Mouse (Mus musculus) neural tube, embryonic 13.5 days (tissue): ENCODE data around the gene Trappc12. TPM values are rescaled to one million over a fixed set of nuclear protein-coding genes. Genes with fewer than 3 reads are reported as not detected.

Experiments used
- ATAC-seq: fragments of 200-750 bp; cut with Nextera tagmentation; 2 replicates; pipeline ENCODE4 v1.8.0; 2017; ENCODE audit warnings: low read depth, mild to moderate bottlenecking, moderate TSS enrichment, moderate library complexity
- H3K27ac ChIP-seq: fragments of 300-500 bp; sonication (generic); replicated peaks from 2 replicates; pipeline ENCODE4 v1.5.1; 2015; ENCODE audit warnings: moderate library complexity, mild to moderate bottlenecking, inconsistent platforms
- H3K27me3 ChIP-seq: fragments of 300-500 bp; sonication (generic); 2 replicates; pipeline ENCODE4 v1.6.1; 2015; ENCODE audit warnings: mild to moderate bottlenecking, inconsistent platforms
- H3K36me3 ChIP-seq: fragments of 300-500 bp; sonication (generic); 2 replicates; pipeline ENCODE4 v1.6.1; 2015; ENCODE audit warnings: mild to moderate bottlenecking, inconsistent platforms
- H3K4me1 ChIP-seq: fragments of 300-500 bp; sonication (generic); replicated peaks from 2 replicates; pipeline ENCODE4 v1.6.1; 2015; ENCODE audit warnings: inconsistent platforms
- H3K4me2 ChIP-seq: fragments of 300-500 bp; sonication (generic); 2 replicates; pipeline ENCODE4 v1.6.1; 2015; ENCODE audit warnings: inconsistent platforms, mild to moderate bottlenecking, moderate library complexity
- H3K4me3 ChIP-seq: fragments of 300-500 bp; sonication (generic); 2 replicates; pipeline ENCODE4 v1.5.1; 2015; ENCODE audit warnings: mild to moderate bottlenecking, inconsistent platforms
- H3K9ac ChIP-seq: fragments of 300-500 bp; sonication (generic); 2 replicates; pipeline ENCODE4 v1.6.1; 2015; ENCODE audit warnings: moderate library complexity, mild to moderate bottlenecking, inconsistent platforms
- H3K9me3 ChIP-seq: fragments of 300-500 bp; sonication (generic); 2 replicates; pipeline ENCODE4 v1.6.1; 2016; ENCODE audit warnings: inconsistent platforms
- WGBS: fragments of 180-500 bp; shearing (Covaris S2); methylation state at CpG from one replicate; pipeline ENCODE4 v1.1.7; 2015; 5-methylcytosine and 5-hydroxymethylcytosine counted together
- polyA plus RNA-seq: library from polyadenylated mRNA; unstranded; fragments of >200 nt; fragmentation: Nextera tagmentation; extraction: Ambion mirVana; gene quantifications from 2 replicates; pipeline ENCODE4 v1.2.1, GENCODE M21; 2015

The Trappc12 gene
- polyA plus RNA-seq, 1 experiment from 2014 or later, result 40.5 TPM

GRCm38 (mm10) chr12:28727061-28727460 lies 23.2 kb downstream of the Trappc12 start:
- peaks cover 52% of the 10 kb centered on the region for H3K36me3 ChIP-seq
- no peaks in the 10 kb centered on the region for H3K9me3 ChIP-seq
- 0 out of 2 replicates have a peak, but pooled peaks cover 6% of the 10 kb centered on the region for H3K4me1 ChIP-seq
- H3K9ac ChIP-seq, result no peak overlapping the region
- no peak overlapping the region for H3K4me2 ChIP-seq
- ATAC-seq, result no peak
- WGBS, result 91% methylated on average over 5 of the region's 5 CpGs
- H3K27me3 ChIP-seq, result no peaks in the 10 kb centered on the region
- H3K27ac ChIP-seq, result no peak overlapping the region
- H3K4me3 ChIP-seq, result no peak overlapping the region

- Histone ChIP-seq H3K9me3 (no peaks in the 10 kb centered on the region), H3K27me3 (no peaks in the 10 kb centered on the region), H3K9ac (no peak overlapping the region), H3K4me2 (no peak overlapping the region), H3K4me1 (0 out of 2 replicates have a peak, but pooled peaks cover 6% of the 10 kb centered on the region), H3K27ac (no peak overlapping the region), H3K4me3 (no peak overlapping the region), H3K36me3 (peaks cover 53% of the 10 kb centered on the region)
- 88% methylated on average over 4 of the region's 4 CpGs for WGBS
- ATAC-seq, result no peak
Measured at GRCm38 (mm10) chr12:28726204-28726603, 24.1 kb downstream of the Trappc12 start.

GRCm38 (mm10) chr12:28724366-28724765 lies 25.9 kb downstream of the Trappc12 start:
- Histone ChIP-seq H3K9ac (no peak overlapping the region), H3K4me3 (no peak overlapping the region), H3K27me3 (no peaks in the 10 kb centered on the region), H3K27ac (no peak overlapping the region; the same call in 1 of the 2 replicates), H3K36me3 (peaks cover 60% of the 10 kb centered on the region), H3K9me3 (no peaks in the 10 kb centered on the region), H3K4me2 (no peak overlapping the region), H3K4me1 (0 out of 2 replicates have a peak, but pooled peaks cover 6% of the 10 kb centered on the region)
- ATAC-seq, result no peak
- 67% methylated on average over 3 of the region's 3 CpGs for WGBS

- no peaks in the 10 kb centered on the region for H3K9me3 ChIP-seq
Measured at GRCm38 (mm10) chr12:28718106-28718505, 32.2 kb downstream of the Trappc12 start.

GRCm38 (mm10) chr12:28717066-28717465 lies 33.2 kb downstream of the Trappc12 start:
- no peak overlapping the region for H3K4me3 ChIP-seq
- WGBS, result 56% methylated on average over 2 of the region's 2 CpGs
- H3K27ac ChIP-seq, result no peak overlapping the region
- H3K9me3 ChIP-seq, result no peaks in the 10 kb centered on the region
- no peak overlapping the region for H3K9ac ChIP-seq
- H3K36me3 ChIP-seq, result peaks cover 42% of the 10 kb centered on the region
- H3K4me2 ChIP-seq, result no peak overlapping the region
- no peaks in the 10 kb centered on the region for H3K27me3 ChIP-seq
- ATAC-seq, result no peak
- H3K4me1 ChIP-seq, result no peaks in the 10 kb centered on the region

More at GRCm38 (mm10) chr12:28718106-28718505, 32.2 kb downstream of the Trappc12 start:
- no peaks in the 10 kb centered on the region for H3K4me1 ChIP-seq
- no peak overlapping the region for H3K9ac ChIP-seq
- peaks cover 42% of the 10 kb centered on the region for H3K36me3 ChIP-seq
- ATAC-seq, result no peak
- WGBS, result 92% methylated on average over 2 of the region's 2 CpGs
- H3K4me3 ChIP-seq, result no peak overlapping the region
- H3K27ac ChIP-seq, result no peak overlapping the region
- H3K4me2 ChIP-seq, result no peak overlapping the region
- H3K27me3 ChIP-seq, result no peaks in the 10 kb centered on the region

- Histone ChIP-seq H3K9ac (no peak overlapping the region), H3K4me2 (no peak overlapping the region), H3K27me3 (no peaks in the 10 kb centered on the region), H3K4me1 (peaks cover 10% of the 10 kb centered on the region), H3K9me3 (no peaks in the 10 kb centered on the region), H3K27ac (no peak overlapping the region), H3K4me3 (no peak overlapping the region), H3K36me3 (peaks cover 42% of the 10 kb centered on the region)
- no peak for ATAC-seq
- WGBS, result 87% methylated on average over 24 of the region's 24 CpGs
Measured at GRCm38 (mm10) chr12:28714822-28715632, 35.2 kb downstream of the Trappc12 start.

GRCm38 (mm10) chr12:28710566-28711185 lies 39.6 kb downstream of the Trappc12 start:
- Histone ChIP-seq H3K4me2 (no peak overlapping the region), H3K27me3 (no peaks in the 10 kb centered on the region), H3K9ac (no peak overlapping the region), H3K9me3 (no peaks in the 10 kb centered on the region), H3K36me3 (peaks cover 43% of the 10 kb centered on the region), H3K4me3 (no peak overlapping the region), H3K27ac (peak overlapping the region; percentile 59), H3K4me1 (peaks cover 12% of the 10 kb centered on the region)
- 64% methylated on average over 22 of the region's 22 CpGs for WGBS
- no peak for ATAC-seq

- ATAC-seq, result no peak
- H3K4me1 ChIP-seq, result peaks cover 24% of the 10 kb centered on the region
- H3K27ac ChIP-seq, result no peak overlapping the region
- H3K4me3 ChIP-seq, result no peak overlapping the region
- WGBS, result 81% methylated on average over 4 of the region's 4 CpGs
- H3K27me3 ChIP-seq, result no peaks in the 10 kb centered on the region
- peaks cover 41% of the 10 kb centered on the region for H3K36me3 ChIP-seq
- H3K9ac ChIP-seq, result no peak overlapping the region
- no peaks in the 10 kb centered on the region for H3K9me3 ChIP-seq
- no peak overlapping the region for H3K4me2 ChIP-seq
Measured at GRCm38 (mm10) chr12:28708154-28708553, 42.1 kb downstream of the Trappc12 start.

- no peaks in the 10 kb centered on the region for H3K9me3 ChIP-seq
- H3K4me3 ChIP-seq, result no peak overlapping the region
- peaks cover 34% of the 10 kb centered on the region for H3K4me1 ChIP-seq
- no peaks in the 10 kb centered on the region for H3K27me3 ChIP-seq
- 87% methylated on average over 6 of the region's 6 CpGs for WGBS
- no peak overlapping the region; the same call in 1 of the 2 replicates for H3K9ac ChIP-seq
- H3K36me3 ChIP-seq, result peaks cover 13% of the 10 kb centered on the region
- ATAC-seq, result no peak
- H3K27ac ChIP-seq, result no peak overlapping the region
- H3K4me2 ChIP-seq, result no peak overlapping the region
Measured at GRCm38 (mm10) chr12:28705204-28705603, 45.1 kb downstream of the Trappc12 start.

- Histone ChIP-seq H3K9me3 (no peaks in the 10 kb centered on the region), H3K4me2 (no peak overlapping the region), H3K27me3 (no peaks in the 10 kb centered on the region), H3K4me3 (no peak overlapping the region), H3K4me1 (peaks cover 38% of the 10 kb centered on the region), H3K36me3 (peaks cover 5% of the 10 kb centered on the region; the same call in 1 of the 2 replicates), H3K9ac (peak overlapping the region; percentile 53), H3K27ac (0 out of 2 replicates have a peak overlapping the region, but pooled peaks have one; percentile 38)
- 3% methylated on average over 12 of the region's 12 CpGs for WGBS
- no peak for ATAC-seq
Measured at GRCm38 (mm10) chr12:28704381-28704780, 45.9 kb downstream of the Trappc12 start.

GRCm38 (mm10) chr12:28701302-28701701 lies 49.0 kb downstream of the Trappc12 start:
- no peak overlapping the region for H3K4me2 ChIP-seq
- H3K9me3 ChIP-seq, result no peaks in the 10 kb centered on the region
- WGBS, result 84% methylated on average over 11 of the region's 11 CpGs
- peak overlapping the region; percentile 93 for H3K27ac ChIP-seq
- H3K27me3 ChIP-seq, result no peaks in the 10 kb centered on the region
- H3K36me3 ChIP-seq, result 0 out of 2 replicates have a peak, but pooled peaks cover 8% of the 10 kb centered on the region
- peaks cover 43% of the 10 kb centered on the region for H3K4me1 ChIP-seq
- no peak for ATAC-seq
- no peak overlapping the region for H3K4me3 ChIP-seq
- peak overlapping the region; percentile 38; the same call in 1 of the 2 replicates for H3K9ac ChIP-seq

GRCm38 (mm10) chr12:28700561-28701025 lies 49.7 kb downstream of the Trappc12 start:
- Histone ChIP-seq H3K4me1 (peaks cover 43% of the 10 kb centered on the region), H3K4me3 (no peak overlapping the region), H3K27me3 (no peaks in the 10 kb centered on the region), H3K9me3 (no peaks in the 10 kb centered on the region), H3K4me2 (no peak overlapping the region), H3K36me3 (peaks cover 14% of the 10 kb centered on the region; the same call in 1 of the 2 replicates), H3K9ac (peak overlapping the region; percentile 57), H3K27ac (peak overlapping the region; percentile 93)
- ATAC-seq, result peak; percentile 40
- WGBS, result 72% methylated on average over 19 of the region's 19 CpGs
